Mouse (Mus musculus) large intestine, adult 2 months (tissue): ENCODE data around the gene Ecsit. TPM values are rescaled to one million over a fixed set of nuclear protein-coding genes. Genes with fewer than 3 reads are reported as not detected.

ENCODE experiments used
- DNase-seq: peaks from one replicate; pipeline ENCODE4 v3.0.0-alpha.2; 2012; ENCODE audit warnings: low read depth, low spot score
- WGBS: fragments of 180-500 bp; shearing (Covaris S2); methylation state at CpG from one replicate; pipeline ENCODE4 v1.1.7; 2018; 5-methylcytosine and 5-hydroxymethylcytosine counted together
- polyA plus RNA-seq: library from polyadenylated mRNA; depleted of rRNA; stranded (reverse); fragments of >200 nt; gene quantifications from 2 replicates; pipeline ENCODE4 v1.2.3, GENCODE M21; 2012; rRNA removed

Ecsit gene
- polyA plus RNA-seq, 1 experiment, result 48.6 TPM

GRCm38 (mm10) chr9:22054411-22055076, 30.7 kb downstream of the Ecsit start:
- DNase-seq, result no peak

DNA sequence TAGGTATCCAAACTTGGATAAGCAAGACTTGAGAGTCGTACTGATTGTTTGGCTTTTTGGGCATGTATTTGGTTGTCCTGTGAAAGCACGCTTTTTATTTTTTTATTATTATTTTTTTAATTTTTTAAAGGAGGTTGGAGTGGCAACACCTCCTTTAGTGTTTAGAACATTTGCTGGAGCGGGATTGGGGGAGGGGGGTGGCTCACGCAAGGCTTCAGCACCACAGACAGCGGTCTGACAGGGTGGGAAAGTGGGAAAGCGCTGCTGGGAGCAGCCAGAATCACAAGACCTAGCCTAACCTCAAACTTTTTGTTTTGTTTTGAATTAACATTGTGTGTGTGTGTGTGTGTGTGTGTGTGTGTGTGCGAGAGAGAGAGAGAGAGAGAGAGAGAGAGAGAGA, 31.6 kb downstream of the Ecsit start:
- no peak for DNase-seq
- WGBS, result 29% methylated on average over 6 of the region's 7 CpGs

More at GRCm38 (mm10) chr9:22054411-22055076, 30.7 kb downstream of the Ecsit start:
- 3% methylated on average over 32 of the region's 32 CpGs for WGBS

- DNase-seq, result no peak
- WGBS, result 2% methylated on average over 28 of the region's 28 CpGs
Observed at GRCm38 (mm10) chr9:22051958-22052254, 33.3 kb downstream of the Ecsit start, which contains the start of gene Elavl3. Elavl3 (minus strand) TSS chr9:22052023.

DNA sequence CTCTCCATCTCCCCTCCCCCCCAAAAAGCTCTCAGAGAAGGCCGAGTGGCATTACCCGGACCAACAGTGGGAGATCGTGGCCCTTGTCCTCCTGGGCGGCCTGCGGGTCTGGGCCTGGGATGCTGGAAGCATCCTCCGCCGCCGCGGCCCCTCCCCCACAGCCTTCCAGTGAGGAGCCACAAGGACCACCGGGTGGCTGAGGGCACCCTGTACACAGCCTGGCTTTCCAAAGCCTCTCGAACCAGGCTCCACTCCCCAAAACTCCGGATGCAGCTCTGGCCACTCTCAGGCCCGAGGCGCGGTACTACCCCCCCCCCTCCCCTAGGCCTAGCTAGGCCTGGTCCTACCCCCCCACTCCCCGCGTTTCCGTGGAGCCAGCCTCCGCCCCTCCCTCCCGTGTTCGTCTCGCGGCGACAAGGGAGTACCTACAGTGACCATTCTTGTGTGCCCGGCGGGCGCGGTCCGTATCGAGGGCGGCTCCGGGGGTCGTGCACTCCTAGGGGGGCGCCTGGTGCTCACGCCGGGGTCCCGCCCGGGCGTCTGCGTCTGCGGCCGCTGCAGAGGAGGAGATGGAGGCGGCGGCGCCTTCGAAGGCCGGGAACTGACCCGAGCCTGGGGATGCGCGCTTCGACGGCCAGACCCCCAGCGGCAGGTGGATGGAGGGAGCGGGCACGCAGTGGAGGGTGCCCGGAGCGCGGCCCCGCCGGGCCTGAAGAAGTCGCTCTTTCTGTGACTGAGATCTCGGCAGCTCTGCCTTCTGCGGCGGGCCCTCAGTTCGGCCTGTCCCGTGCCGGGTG, 33.9 kb downstream of the Ecsit start:
- DNase-seq, result no peak
- 3% methylated on average over 67 of the region's 67 CpGs for WGBS

DNA sequence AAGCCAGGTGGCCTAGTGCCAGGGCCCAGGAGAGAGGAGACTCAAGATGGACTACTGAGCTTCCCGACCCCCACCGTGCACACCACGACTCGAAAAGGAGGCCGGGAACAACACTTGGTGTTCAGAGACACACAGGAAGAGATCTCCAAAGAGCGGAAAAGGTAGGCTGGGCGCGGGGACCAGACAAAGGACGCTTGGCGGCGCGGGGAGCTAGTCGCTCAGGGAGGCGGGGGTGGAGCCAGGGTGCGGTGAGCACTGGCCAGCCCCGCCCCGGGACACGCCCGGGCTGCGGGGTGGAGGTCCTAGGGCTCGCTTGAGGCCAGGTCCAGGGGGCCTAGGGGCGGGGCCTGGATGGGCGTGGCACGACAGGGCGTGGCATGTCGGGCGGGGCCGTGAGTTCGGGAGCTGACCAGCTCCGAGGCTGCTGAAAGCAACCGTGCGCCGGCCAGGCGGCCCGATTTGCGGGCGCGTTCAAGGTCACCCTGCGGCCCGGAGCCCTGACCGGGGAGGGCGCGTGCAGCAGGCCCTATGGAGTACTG, 34.8 kb downstream of the Ecsit start:
- no peak for DNase-seq
- WGBS, result 1% methylated on average over 43 of the region's 43 CpGs

GRCm38 (mm10) chr9:22049721-22050270, 35.4 kb downstream of the Ecsit start:
- WGBS, result 47% methylated on average over 4 of the region's 4 CpGs

DNA sequence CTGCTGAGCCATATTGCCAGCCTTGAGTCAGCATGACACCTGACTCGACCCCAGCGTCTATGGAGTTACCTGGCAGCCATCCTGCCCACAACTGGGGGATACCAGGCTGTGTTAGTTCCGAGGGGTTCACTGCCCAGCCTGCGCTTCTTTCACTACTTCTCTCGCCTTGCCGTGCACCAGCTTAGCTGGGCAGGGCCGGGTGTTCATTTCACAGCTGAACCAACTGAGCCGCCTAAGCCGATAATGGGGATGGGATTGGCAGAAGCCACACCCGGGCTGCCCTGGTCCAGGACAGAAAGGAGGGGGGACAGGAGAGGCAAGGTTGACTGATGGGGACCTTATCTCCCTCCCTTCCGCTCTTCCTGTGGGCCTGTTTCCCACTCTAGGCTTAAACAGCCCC, 35.9 kb downstream of the Ecsit start:
- DNase-seq, result no peak
- WGBS, result 33% methylated on average over 11 of the region's 11 CpGs

More at GRCm38 (mm10) chr9:22049721-22050270, 35.4 kb downstream of the Ecsit start:
- DNase-seq, result no peak

GRCm38 (mm10) chr9:22047329-22047728, 37.9 kb downstream of the Ecsit start:
- DNase-seq, result no peak
- WGBS, result 52% methylated on average over 9 of the region's 9 CpGs

GRCm38 (mm10) chr9:22041832-22042231, 43.4 kb downstream of the Ecsit start:
- 60% methylated on average over 2 of the region's 2 CpGs for WGBS
- DNase-seq, result no peak

DNA sequence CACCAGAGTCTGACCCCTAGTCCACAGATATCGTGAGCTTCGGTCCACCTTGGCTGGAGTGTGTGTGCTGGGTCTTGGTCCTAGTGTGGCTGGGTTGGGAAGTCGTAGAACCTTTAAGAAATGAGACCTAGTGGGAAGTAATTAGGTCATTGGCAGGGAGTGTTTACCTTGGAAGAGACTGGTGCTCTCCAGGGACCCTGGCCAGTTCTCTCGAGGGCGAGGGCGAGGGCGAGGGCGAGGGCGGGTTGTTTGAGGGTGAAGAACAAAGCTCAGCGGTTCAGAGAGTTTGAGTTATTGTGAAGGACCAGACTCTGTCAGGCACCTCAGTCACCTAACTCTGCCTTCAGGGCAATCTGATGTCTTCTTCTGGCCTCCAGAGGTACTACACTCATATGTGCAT, 47.4 kb downstream of the Ecsit start:
- no peak for DNase-seq
- WGBS, result 44% methylated on average over 10 of the region's 10 CpGs

GRCm38 (mm10) chr9:22035300-22036044, 49.8 kb downstream of the Ecsit start:
- no peak for DNase-seq
- WGBS, result 72% methylated on average over 6 of the region's 6 CpGs

DNA sequence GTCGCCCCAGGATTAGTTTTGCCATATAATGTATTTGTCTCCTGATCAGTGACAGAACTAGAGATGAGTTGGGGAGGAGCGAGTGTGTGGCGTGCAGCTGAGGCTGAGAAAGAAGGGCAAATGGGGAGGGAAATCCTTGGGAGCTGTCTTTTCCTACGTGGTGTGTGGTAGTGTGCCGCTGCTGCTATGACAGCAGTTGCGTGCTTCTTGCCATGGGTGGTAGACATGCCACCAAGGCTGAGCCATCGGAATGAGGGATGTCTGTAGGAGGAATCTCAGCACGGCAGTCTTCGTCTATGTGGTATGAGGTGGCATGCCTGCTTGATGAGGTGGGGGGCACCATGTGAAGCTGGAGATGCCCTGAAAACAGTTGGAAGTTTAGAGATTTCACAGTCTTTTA, 54.9 kb downstream of the Ecsit start:
- no peak for DNase-seq
- WGBS, result 92% methylated on average over 9 of the region's 9 CpGs

GRCm38 (mm10) chr9:22028467-22028866, 56.8 kb downstream of the Ecsit start:
- no peak for DNase-seq
- 44% methylated on average over 7 of the region's 7 CpGs for WGBS

DNA sequence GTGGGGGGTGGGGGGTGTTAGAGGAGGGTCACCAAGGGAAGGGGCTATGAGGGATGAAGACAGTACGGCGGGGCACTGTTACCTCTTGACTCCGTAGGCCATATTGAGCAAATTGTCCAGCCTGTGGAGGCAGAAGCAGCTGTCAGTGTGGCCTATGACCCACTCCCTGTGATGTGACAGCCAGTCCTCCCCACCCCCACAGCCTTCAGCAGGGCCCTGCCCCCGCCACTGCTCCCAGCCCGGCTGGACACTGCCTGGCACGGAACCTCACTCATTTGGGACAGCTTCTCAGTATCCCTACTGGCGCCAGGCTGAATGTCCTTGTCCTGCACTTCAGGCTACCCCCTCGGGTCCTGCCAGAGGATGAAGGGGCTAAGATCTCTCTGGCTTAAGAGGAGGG, 60.6 kb downstream of the Ecsit start:
- 55% methylated on average over 8 of the region's 8 CpGs for WGBS
- no peak for DNase-seq

Other genes starting within 250 kb of the Ecsit start
- gene Angptl8, start 249.9 kb downstream of the Ecsit start, polyA plus RNA-seq, result 6.2 and 7.6 TPM in 2 replicates
- gene Dock6, start 232.8 kb downstream of the Ecsit start, polyA plus RNA-seq, result 52.5 and 66.4 TPM in 2 replicates
- 70.2 and 84.5 TPM in 2 replicates for gene Rab3d, start 167.2 kb downstream of the Ecsit start, polyA plus RNA-seq
- gene Ccdc159, start 158.0 kb downstream of the Ecsit start, polyA plus RNA-seq, result 0.98 and 1.9 TPM in 2 replicates
- 101 and 102 TPM in 2 replicates for gene Tmem205, start 157.9 kb downstream of the Ecsit start, polyA plus RNA-seq
- 2.9 and 3.1 TPM in 2 replicates for gene Plppr2, start 148.4 kb downstream of the Ecsit start, polyA plus RNA-seq
- 7.4 and 8.0 TPM in 2 replicates for gene Swsap1, start 129.7 kb downstream of the Ecsit start, polyA plus RNA-seq
- gene Epor, start 121.9 kb downstream of the Ecsit start, polyA plus RNA-seq, result 1.1 and 1.8 TPM in 2 replicates
- 1.9 and 2.4 TPM in 2 replicates for gene Rgl3, start 96.0 kb downstream of the Ecsit start, polyA plus RNA-seq
- gene Ccdc151, start 82.8 kb downstream of the Ecsit start, polyA plus RNA-seq, result 0.14 and 0.15 TPM in 2 replicates
- gene Prkcsh, start 82.6 kb downstream of the Ecsit start, polyA plus RNA-seq, result 127 and 130 TPM in 2 replicates
- 0.29 and 0.47 TPM in 2 replicates for gene Elavl3, start 33.4 kb downstream of the Ecsit start, polyA plus RNA-seq
- not detected in 2 replicates for gene Gm49318, start 14.2 kb downstream of the Ecsit start, polyA plus RNA-seq
- gene Zfp653, start 14.1 kb downstream of the Ecsit start, polyA plus RNA-seq, result 8.6 and 10.0 TPM in 2 replicates
- 253 and 296 TPM in 2 replicates for gene Cnn1, start 13.8 kb upstream of the Ecsit start, polyA plus RNA-seq
- gene Elof1, start 31.7 kb upstream of the Ecsit start, polyA plus RNA-seq, result 120 and 148 TPM in 2 replicates
- 233 and 244 TPM in 2 replicates for gene Acp5, start 50.3 kb upstream of the Ecsit start, polyA plus RNA-seq
- 45.9 and 50.1 TPM in 2 replicates for gene Pigyl, start 71.4 kb upstream of the Ecsit start, polyA plus RNA-seq
- gene Zfp872, start 102.7 kb upstream of the Ecsit start, polyA plus RNA-seq, result not detected in 2 replicates
- 5.8 and 11.2 TPM in 2 replicates for gene Zfp809, start 140.3 kb upstream of the Ecsit start, polyA plus RNA-seq
- gene Zfp599, start 174.5 kb upstream of the Ecsit start, polyA plus RNA-seq, result 0.57 and 0.67 TPM in 2 replicates
- gene Zfp810, start 222.2 kb upstream of the Ecsit start, polyA plus RNA-seq, result 2.8 and 4.9 TPM in 2 replicates